Mouse (Mus musculus): ENCODE measurements around the gene Padi1. TPM values are rescaled to one million over a fixed set of nuclear protein-coding genes. Genes with fewer than 3 reads are reported as not detected.
A peak's percentile ranks its signal among the peaks of the same experiment; 100 is the strongest.

Gene Padi1
- polyA plus RNA-seq, 1 experiment: 0.29 TPM

DNA sequence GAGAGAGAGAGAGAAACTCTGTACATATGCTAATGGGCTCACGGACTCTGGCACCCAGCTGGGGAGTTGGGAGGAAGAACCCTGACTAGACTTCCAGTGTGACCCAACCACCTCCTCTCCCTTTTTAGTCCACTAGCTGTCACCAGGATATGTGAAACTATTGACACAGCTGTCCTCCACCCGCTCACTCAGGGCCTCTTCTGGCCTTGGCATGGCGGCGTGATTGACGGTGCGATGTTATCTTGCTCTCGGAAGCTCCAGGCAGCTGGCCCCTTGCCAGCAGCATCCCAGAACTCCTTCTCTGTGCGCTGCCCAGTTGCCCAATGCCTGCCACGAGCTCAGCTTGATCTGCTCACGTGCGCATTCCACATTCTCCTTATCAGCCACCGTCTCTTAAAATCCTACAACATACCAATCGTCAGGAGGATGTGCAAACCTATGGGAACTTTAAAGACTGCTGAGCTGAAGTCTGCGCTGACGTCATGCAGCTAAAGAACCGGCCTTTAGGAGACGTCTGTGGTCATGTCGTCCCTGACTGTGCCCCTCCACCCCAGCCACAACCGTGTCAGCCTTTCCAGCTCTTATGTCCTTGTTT, 65.7 kb downstream of the Padi1 start:
- Histone ChIP-seq H3K4me1 (no peaks in the 10 kb centered on the region; the same call in 1 of the 2 replicates), H3K27me3 (replicated peaks) (peaks cover 17% of the 10 kb centered on the region), H3K4me3 (replicated peaks) (no peak overlapping the region), H3K9me3 (peaks cover 33% of the 10 kb centered on the region), H3K36me3 (replicated peaks; ENCODE audit: low read length) (no peaks in the 10 kb centered on the region)
- TF ChIP-seq FLI1 (IDR thresholded peaks at IDR 0.05; ENCODE audit: low read length): no peak
- TF ChIP-seq GATA1 (IDR thresholded peaks at IDR 0.05; ENCODE audit: borderline replicate concordance, low read length): no peak

DNA sequence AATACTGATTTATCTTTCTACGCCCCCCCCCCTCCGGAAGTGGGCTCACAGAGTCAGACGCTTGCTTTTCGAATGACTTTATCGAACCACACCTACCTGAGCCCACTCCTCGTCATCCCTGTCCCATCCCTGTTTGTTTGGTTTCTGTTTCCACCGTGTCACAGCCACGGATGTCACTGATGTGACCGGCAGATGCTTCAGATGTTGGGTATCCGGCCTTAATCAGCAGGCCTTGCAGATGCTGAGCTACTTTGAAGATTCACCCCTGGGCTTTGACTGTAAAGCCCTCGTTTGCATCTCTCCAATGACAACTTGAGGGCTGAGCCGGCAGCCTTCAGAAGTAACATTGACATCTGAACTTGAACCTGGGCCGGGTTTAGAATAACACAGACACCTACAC, 69.0 kb downstream of the Padi1 start:
- H3K36me3 ChIP-seq (replicated peaks; ENCODE audit: low read length): no peaks in the 10 kb centered on the region
- peaks cover 18% of the 10 kb centered on the region for H3K9me3 ChIP-seq
- TF ChIP-seq FLI1 (IDR thresholded peaks at IDR 0.05; ENCODE audit: low read length) (no peak), GATA1 (IDR thresholded peaks at IDR 0.05; ENCODE audit: borderline replicate concordance, low read length) (no peak)
- peaks cover 12% of the 10 kb centered on the region for H3K4me1 ChIP-seq
- H3K4me3 ChIP-seq (replicated peaks): no peak overlapping the region
- H3K27me3 ChIP-seq (replicated peaks): peaks cover 18% of the 10 kb centered on the region

DNA sequence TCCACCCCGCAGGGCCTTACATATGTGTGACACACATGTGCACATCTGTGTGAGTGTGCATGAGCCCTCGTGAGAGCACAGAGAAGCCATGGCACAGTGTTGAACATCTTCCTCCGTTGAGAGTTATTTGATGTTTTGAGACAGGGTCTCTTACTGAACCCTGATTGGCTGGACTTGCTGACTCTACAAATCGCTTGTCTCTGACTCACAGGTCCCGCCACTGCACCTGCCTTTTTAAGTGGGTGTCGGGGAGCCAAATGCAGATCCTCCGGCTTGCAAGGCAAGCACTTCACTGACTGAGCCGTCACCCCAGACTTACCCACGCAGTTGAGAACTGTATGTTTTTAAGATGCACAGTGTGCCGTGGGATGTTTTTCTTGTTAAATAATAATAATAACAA, 69.7 kb downstream of the Padi1 start:
- Histone ChIP-seq H3K4me1 (peaks cover 19% of the 10 kb centered on the region), H3K9me3 (peaks cover 18% of the 10 kb centered on the region), H3K4me3 (replicated peaks) (no peak overlapping the region), H3K27me3 (replicated peaks) (peaks cover 17% of the 10 kb centered on the region), H3K36me3 (replicated peaks; ENCODE audit: low read length) (no peaks in the 10 kb centered on the region)
- TF ChIP-seq GATA1 (IDR thresholded peaks at IDR 0.05; ENCODE audit: borderline replicate concordance, low read length) (no peak), FLI1 (IDR thresholded peaks at IDR 0.05; ENCODE audit: low read length) (no peak)

DNA sequence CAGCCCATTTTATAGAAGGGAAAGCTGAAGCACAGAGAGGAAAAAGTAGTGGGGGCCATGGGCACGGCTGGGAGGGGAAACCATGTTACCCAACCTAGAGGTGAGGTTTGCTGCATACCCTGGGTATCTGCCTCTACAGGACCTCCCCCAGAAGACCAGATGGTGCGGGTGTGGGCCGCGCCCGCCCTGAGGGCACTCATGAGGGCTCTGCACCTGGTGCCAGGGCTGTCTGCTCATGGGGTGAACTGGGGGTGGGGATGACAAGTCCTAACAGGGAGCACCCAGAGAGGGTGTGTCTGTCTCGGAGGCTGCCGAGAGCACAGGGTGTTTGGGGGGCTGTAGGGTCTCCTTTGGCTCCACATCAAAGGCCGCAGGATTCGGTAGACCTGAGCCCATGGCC, 70.7 kb downstream of the Padi1 start:
- H3K4me1 ChIP-seq: peaks cover 27% of the 10 kb centered on the region
- H3K4me3 ChIP-seq (replicated peaks): no peak overlapping the region
- peaks cover 10% of the 10 kb centered on the region for H3K27me3 ChIP-seq (replicated peaks)
- peaks cover 9% of the 10 kb centered on the region; the same call in 1 of the 2 replicates for H3K9me3 ChIP-seq
- TF ChIP-seq FLI1 (IDR thresholded peaks at IDR 0.05; ENCODE audit: low read length) (no peak), GATA1 (IDR thresholded peaks at IDR 0.05; ENCODE audit: borderline replicate concordance, low read length) (no peak)
- no peaks in the 10 kb centered on the region for H3K36me3 ChIP-seq (replicated peaks; ENCODE audit: low read length)

DNA sequence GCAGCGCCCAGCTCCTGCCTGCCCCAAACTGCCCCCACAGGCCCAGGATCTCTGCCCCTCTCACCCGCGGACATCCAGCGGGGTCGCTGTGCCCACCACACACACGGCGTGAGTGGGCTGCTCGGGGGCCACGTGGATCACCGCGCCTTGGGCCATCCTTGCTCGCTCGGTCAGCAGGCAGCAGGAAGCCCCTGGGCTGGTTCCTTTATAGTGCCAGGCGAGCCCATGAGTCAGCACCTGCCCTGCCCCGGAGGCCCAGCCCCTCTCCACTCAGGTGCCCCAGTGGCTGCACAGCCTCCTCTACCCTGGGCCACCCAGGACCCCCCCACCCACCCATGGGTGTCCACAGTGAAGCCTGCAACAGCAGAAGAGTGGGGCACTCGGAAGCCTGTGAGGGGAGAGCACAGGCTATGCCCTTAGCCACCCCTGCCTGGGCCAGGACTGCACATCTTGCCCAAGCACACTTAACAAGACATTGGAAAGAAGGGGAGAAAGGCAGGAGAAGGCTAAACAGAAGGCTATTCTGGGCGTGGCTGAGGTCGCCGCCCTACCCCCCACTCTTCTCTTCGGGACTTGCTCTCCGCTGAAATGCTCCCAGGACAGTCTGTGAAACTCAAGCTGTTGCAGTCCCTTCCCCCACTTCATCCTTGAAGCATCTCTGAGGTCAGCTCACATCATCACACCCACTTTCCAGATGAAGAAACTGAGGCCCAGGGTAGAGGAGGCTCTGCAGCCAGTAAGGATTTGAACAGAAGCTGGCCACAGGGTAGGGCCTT, 71.4 kb downstream of the Padi1 start, which contains the start of gene Padi4:
Gene Padi4 (minus strand): TSS at position 212 of the 776 bp plus-strand sequence.
- TF ChIP-seq GATA1 (IDR thresholded peaks at IDR 0.05; ENCODE audit: borderline replicate concordance, low read length): no peak
- TF ChIP-seq FLI1 (IDR thresholded peaks at IDR 0.05; ENCODE audit: low read length): no peak
- Histone ChIP-seq H3K4me1 (peaks cover 30% of the 10 kb centered on the region), H3K27me3 (replicated peaks) (peaks cover 8% of the 10 kb centered on the region), H3K4me3 (replicated peaks) (no peak within 1 kb of the TSS), H3K9me3 (peaks cover 5% of the 10 kb centered on the region; the same call in 1 of the 2 replicates), H3K36me3 (replicated peaks; ENCODE audit: low read length) (no peaks in the 10 kb centered on the region)

DNA sequence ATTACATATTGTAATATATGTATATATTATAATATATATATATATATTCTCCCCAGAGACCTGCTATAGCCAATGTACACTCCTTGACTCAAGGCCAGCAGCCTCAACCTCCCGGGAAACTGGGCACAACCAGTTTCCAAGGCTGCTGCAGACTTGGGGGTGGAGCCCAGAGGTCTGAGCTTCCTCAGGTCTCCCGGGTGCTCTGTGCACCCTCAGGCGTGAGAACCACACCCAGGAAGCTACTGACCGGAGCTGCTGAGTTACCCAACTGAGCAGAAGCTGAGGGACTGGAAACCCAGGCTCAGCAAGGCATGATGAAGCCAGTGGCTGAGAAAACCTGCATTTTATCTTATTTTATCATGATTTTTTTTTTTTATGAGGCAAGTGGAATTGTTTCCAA, 74.5 kb downstream of the Padi1 start:
- Histone ChIP-seq H3K4me3 (replicated peaks) (peak overlapping the region; percentile 56), H3K4me1 (peaks cover 33% of the 10 kb centered on the region), H3K9me3 (no peaks in the 10 kb centered on the region), H3K27me3 (replicated peaks) (peaks cover 13% of the 10 kb centered on the region), H3K36me3 (replicated peaks; ENCODE audit: low read length) (no peaks in the 10 kb centered on the region)
- TF ChIP-seq FLI1 (IDR thresholded peaks at IDR 0.05; ENCODE audit: low read length) (no peak), GATA1 (IDR thresholded peaks at IDR 0.05; ENCODE audit: borderline replicate concordance, low read length) (no peak)

DNA sequence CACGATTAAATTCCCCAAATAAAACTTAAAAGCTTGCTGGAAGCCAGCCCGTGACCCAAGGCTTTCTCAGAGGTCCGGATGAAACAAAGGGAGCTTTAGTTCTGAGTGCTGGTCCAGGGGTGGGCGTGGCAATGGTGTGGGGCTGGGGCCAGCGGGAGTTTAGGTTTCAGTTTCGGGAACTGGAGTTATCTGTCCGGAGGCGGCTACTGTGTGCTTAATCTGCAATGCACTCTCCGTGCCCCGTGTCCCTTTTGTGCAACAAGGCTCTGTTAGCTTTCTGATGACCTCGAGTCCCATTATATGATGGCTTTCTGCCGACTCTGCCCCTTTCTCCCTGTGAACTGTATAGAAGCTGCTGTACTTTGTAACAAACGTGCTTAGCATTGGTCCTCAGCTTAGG, 75.1 kb downstream of the Padi1 start:
- TF ChIP-seq GATA1 (IDR thresholded peaks at IDR 0.05; ENCODE audit: borderline replicate concordance, low read length) (no peak), FLI1 (IDR thresholded peaks at IDR 0.05; ENCODE audit: low read length) (no peak)
- H3K36me3 ChIP-seq (replicated peaks; ENCODE audit: low read length): no peaks in the 10 kb centered on the region
- peak overlapping the region; percentile 88 for H3K4me3 ChIP-seq (replicated peaks)
- no peaks in the 10 kb centered on the region for H3K9me3 ChIP-seq
- H3K27me3 ChIP-seq (replicated peaks): peaks cover 13% of the 10 kb centered on the region
- H3K4me1 ChIP-seq: peaks cover 36% of the 10 kb centered on the region

DNA sequence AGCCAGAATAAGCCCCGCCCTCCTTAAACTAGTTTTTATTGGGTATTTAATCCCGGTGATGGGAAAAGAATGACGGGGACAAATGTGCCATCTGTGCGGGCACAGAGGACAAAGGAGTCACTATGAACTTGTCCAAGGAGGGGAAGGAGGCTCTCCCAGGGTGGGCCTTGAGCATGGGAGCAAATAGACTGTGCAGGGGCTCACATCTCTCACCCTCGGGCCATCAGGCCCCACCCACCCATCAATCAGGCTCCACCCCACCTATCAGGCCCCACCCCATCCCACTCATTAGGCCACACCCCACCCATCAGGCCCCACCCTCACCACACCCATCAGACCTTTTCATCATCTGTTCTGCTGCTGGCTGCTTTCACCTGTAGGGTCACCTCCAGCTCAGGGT, 76.6 kb downstream of the Padi1 start:
- H3K9me3 ChIP-seq: no peaks in the 10 kb centered on the region
- H3K27me3 ChIP-seq (replicated peaks): peaks cover 9% of the 10 kb centered on the region
- no peak for TF ChIP-seq GATA1 (IDR thresholded peaks at IDR 0.05; ENCODE audit: borderline replicate concordance, low read length)
- TF ChIP-seq FLI1 (IDR thresholded peaks at IDR 0.05; ENCODE audit: low read length): no peak
- no peak overlapping the region for H3K4me3 ChIP-seq (replicated peaks)
- H3K4me1 ChIP-seq: peaks cover 32% of the 10 kb centered on the region
- H3K36me3 ChIP-seq (replicated peaks; ENCODE audit: low read length): no peaks in the 10 kb centered on the region

DNA sequence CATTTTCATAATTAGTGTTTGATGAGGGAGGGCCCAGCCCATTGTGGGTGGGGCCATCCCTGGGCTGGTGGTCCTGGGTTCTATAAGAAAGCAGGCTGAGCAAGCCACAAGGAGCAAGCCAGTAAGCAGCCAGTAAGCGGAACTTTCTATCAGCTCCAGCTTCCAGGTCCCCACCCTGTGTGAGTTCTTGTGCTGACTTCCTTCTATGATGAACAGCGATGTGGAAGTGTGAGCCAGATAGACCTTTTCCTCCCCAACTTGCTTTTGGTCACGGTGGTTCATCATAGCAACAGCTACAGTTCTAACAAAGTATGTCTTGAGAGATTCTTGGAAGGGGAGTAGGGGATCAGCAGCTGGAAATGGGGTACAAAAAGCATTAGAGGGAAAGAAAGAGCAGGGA, 79.6 kb downstream of the Padi1 start:
- H3K4me1 ChIP-seq: peaks cover 18% of the 10 kb centered on the region
- TF ChIP-seq GATA1 (IDR thresholded peaks at IDR 0.05; ENCODE audit: borderline replicate concordance, low read length) (no peak), FLI1 (IDR thresholded peaks at IDR 0.05; ENCODE audit: low read length) (no peak)
- H3K27me3 ChIP-seq (replicated peaks): peaks cover 13% of the 10 kb centered on the region

DNA sequence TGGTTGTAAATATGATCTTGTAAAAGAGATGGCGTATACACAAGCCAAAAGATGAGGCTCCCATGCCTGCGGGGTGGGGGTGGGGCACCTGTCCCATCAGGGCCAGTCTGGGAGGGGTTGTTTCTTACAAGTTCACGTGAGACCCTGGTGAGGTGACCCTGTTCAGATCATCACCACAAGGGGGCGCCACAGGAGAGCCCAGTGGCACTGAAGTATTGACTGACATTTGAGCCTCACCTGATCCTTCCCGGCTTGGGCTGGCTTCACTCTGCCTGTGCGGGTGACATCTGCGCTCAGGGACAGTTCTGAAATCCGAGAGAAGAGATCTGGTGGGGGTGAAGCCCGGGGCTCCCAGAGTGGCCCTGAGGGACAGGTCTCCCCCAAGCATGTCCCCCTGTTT, 82.4 kb downstream of the Padi1 start:
- Histone ChIP-seq H3K9me3 (no peaks in the 10 kb centered on the region), H3K36me3 (replicated peaks; ENCODE audit: low read length) (no peaks in the 10 kb centered on the region), H3K27me3 (replicated peaks) (peaks cover 23% of the 10 kb centered on the region), H3K4me3 (replicated peaks) (no peak overlapping the region), H3K4me1 (peaks cover 6% of the 10 kb centered on the region)
- TF ChIP-seq FLI1 (IDR thresholded peaks at IDR 0.05; ENCODE audit: low read length): no peak
- no peak for TF ChIP-seq GATA1 (IDR thresholded peaks at IDR 0.05; ENCODE audit: borderline replicate concordance, low read length)

More for the DNA sequence above, 79.6 kb downstream of the Padi1 start:
- no peaks in the 10 kb centered on the region for H3K9me3 ChIP-seq
- H3K36me3 ChIP-seq (replicated peaks; ENCODE audit: low read length): no peaks in the 10 kb centered on the region
- no peak overlapping the region for H3K4me3 ChIP-seq (replicated peaks)

Other genes starting within 250 kb of the Padi1 start
- 7.1 and 9.2 TPM in 2 replicates for gene Arhgef10l, start 179.8 kb downstream of the Padi1 start, polyA plus RNA-seq (2012; ENCODE audit: insufficient read depth, low replicate concordance)
- 177 and 233 TPM in 2 replicates for gene Rcc2, start 145.2 kb downstream of the Padi1 start, polyA plus RNA-seq (2012; ENCODE audit: insufficient read depth, low replicate concordance)
- not detected in 2 replicates for gene Padi6, start 103.1 kb downstream of the Padi1 start, polyA plus RNA-seq (2012; ENCODE audit: insufficient read depth, low replicate concordance)
- 3.1 and 5.3 TPM in 2 replicates for gene Padi4, start 71.5 kb downstream of the Padi1 start, polyA plus RNA-seq (2012; ENCODE audit: insufficient read depth, low replicate concordance)
- 0.02 TPM in 1 of 2 replicates, not detected in the other for gene Padi3, start 35.1 kb downstream of the Padi1 start, polyA plus RNA-seq (2012; ENCODE audit: insufficient read depth, low replicate concordance)
- gene Padi2, start 60.6 kb upstream of the Padi1 start, polyA plus RNA-seq (2012; ENCODE audit: insufficient read depth, low replicate concordance): 3.3 and 3.8 TPM in 2 replicates
- gene Sdhb, start 115.4 kb upstream of the Padi1 start, polyA plus RNA-seq (2012; ENCODE audit: insufficient read depth, low replicate concordance): 129 and 181 TPM in 2 replicates
- gene Atp13a2, start 141.1 kb upstream of the Padi1 start, polyA plus RNA-seq (2012; ENCODE audit: insufficient read depth, low replicate concordance): 373 and 691 TPM in 2 replicates
- gene Mfap2, start 164.6 kb upstream of the Padi1 start, polyA plus RNA-seq (2012; ENCODE audit: insufficient read depth, low replicate concordance): not detected in 2 replicates
- gene Crocc, start 214.8 kb upstream of the Padi1 start, polyA plus RNA-seq (2012; ENCODE audit: insufficient read depth, low replicate concordance): 4.0 and 4.2 TPM in 2 replicates
- 110 and 207 TPM in 2 replicates for gene Necap2, start 232.6 kb upstream of the Padi1 start, polyA plus RNA-seq (2012; ENCODE audit: insufficient read depth, low replicate concordance)
- not detected in 2 replicates for gene Spata21, start 242.6 kb upstream of the Padi1 start, polyA plus RNA-seq (2012; ENCODE audit: insufficient read depth, low replicate concordance)